Mouse (Mus musculus) liver, embryonic 14.5 days (tissue): ENCODE measurements around the gene Slc30a5.

Experiments
- CTCF ChIP-seq: IDR thresholded peaks from 2 replicates; pipeline ENCODE4 v1.5.1; 2016; ENCODE audit warnings: antibody characterized with exemption, low read depth, control low read depth
- EP300 ChIP-seq: IDR thresholded peaks from 2 replicates; pipeline ENCODE4 v1.6.1; 2016; ENCODE audit warnings: antibody characterized with exemption, low read depth

GRCm38 (mm10) chr13:100824916-100825315 lies 8.3 kb downstream of the Slc30a5 start:
- TF ChIP-seq EP300 (no peak), CTCF (no peak)
